Mouse (Mus musculus) cerebellum, adult 2 months (tissue): ENCODE data around the gene Tmed4. TPM values are rescaled to one million over a fixed set of nuclear protein-coding genes. Genes with fewer than 3 reads are reported as not detected.

Experiments used
- DNase-seq, 2 experiments: peaks; one replicate each; pipeline ENCODE4 v3.0.0; 2021
- H3K27ac ChIP-seq: fragments of 200-500 bp; 2 replicates; pipeline ENCODE4 v1.5.1; 2012; ENCODE audit warnings: low read length, control low read depth, inconsistent platforms; ENCODE audit not compliant: insufficient read depth
- H3K27me3 ChIP-seq: fragments of 200-500 bp; 2 replicates; pipeline ENCODE4 v1.6.1; 2012; ENCODE audit warnings: inconsistent platforms, mild to moderate bottlenecking, low read length, moderate library complexity; ENCODE audit not compliant: control insufficient read depth, insufficient read depth
- H3K4me1 ChIP-seq: fragments of 200-500 bp; 2 replicates; pipeline ENCODE4 v1.6.1; 2011; ENCODE audit warnings: low read length; ENCODE audit not compliant: control insufficient read depth, insufficient read depth
- H3K4me3 ChIP-seq: fragments of 200-500 bp; replicated peaks from 2 replicates; pipeline ENCODE3; 2011; ENCODE audit warnings: mild to moderate bottlenecking, low read depth, low read length, control low read depth; ENCODE audit not compliant: insufficient read depth
- CTCF ChIP-seq: fragments of 200-500 bp; IDR thresholded peaks from 2 replicates; pipeline ENCODE4 v1.5.1; 2011; ENCODE audit warnings: low read depth, mild to moderate bottlenecking, control low read depth, low read length, moderate library complexity, borderline replicate concordance; ENCODE audit not compliant: insufficient read depth
- POLR2A ChIP-seq: fragments of 200-500 bp; IDR thresholded peaks from 2 replicates; pipeline ENCODE4 v1.6.1; 2011; ENCODE audit warnings: low read length, control low read depth, borderline replicate concordance; ENCODE audit not compliant: insufficient read depth
- WGBS: fragments of 180-500 bp; shearing (Covaris S2); methylation state at CpG from one replicate; pipeline ENCODE4 v1.1.7; 2018; 5-methylcytosine and 5-hydroxymethylcytosine counted together
- polyA plus RNA-seq: library from polyadenylated mRNA; depleted of rRNA; stranded (reverse); fragments of >200 nt; gene quantifications from 2 replicates; pipeline ENCODE4 v1.2.3, GENCODE M21; 2012; rRNA removed

The Tmed4 gene
- 185 and 188 TPM in 2 replicates for polyA plus RNA-seq

DNA sequence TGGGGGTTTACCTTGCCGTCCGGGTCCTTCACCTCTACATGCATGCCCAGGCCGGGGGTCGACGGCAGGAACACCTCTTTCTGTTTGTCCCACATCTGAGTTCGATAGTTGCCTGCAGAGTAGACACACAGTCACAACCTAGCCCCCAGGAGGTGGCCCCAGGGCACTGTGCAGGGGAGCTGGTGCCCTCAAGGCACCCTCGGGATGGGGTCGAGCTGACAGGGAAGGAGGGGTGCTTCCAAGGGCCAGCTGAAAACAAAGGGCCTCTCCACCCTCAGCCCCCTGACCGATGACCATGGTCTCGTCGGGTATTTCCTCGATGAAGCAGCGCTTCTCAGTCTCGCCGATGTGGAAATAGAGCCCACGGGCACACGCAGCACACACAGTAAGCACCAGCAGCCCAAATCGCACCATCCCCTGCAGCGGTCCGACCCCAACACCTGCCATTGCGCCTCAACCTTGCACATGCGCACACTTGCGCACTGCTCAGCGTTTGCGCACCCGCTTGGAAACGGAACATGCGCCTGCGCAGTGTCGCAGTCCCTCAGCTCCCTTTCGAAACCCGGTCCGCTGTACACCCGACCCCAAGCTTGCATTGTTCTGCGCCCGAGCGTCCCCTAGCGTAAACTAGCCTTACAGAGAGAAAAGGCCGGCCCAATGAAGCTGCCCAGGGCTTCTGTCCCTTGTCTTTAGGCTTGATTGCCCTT, at the start of gene Tmed4:
Tmed4 (minus strand) TSS at position 484 of the 707 bp plus-strand sequence.
- Histone ChIP-seq H3K27me3 (no peaks in the 10 kb centered on the region), H3K27ac (peak within 1 kb of the TSS; percentile 74), H3K4me3 (peak within 1 kb of the TSS; percentile 85), H3K4me1 (peaks cover 2% of the 10 kb centered on the region; the same call in 1 of the 2 replicates)
- TF ChIP-seq CTCF = peak; percentile 67; the same call in 1 of the 2 replicates
- peak; percentile 100 for TF ChIP-seq POLR2A
- WGBS = under 1% methylated on average over 39 of the region's 39 CpGs
- DNase-seq = peak; percentile 99

DNA sequence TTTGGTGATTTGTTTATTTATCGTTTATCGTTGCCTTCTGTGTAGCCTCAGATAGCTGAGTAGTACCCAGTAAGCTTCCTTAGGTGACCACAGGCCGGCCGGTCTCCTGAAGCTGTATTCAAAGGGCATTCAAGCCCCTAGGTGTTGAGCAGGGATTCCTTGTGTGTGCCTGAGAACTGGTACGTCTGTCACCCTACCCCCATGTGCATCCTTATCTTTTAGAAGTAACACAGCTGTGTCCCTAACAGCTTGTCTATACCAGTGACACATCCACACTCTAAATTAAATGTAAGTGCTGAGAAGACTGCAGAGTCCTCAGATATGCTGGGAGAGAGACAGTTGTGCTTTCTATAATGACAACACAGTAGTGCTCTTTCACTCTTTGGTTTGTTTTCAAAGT, 48.7 kb upstream of the Tmed4 start:
- TF ChIP-seq POLR2A (no peak), CTCF (no peak)
- Histone ChIP-seq H3K27me3 (no peaks in the 10 kb centered on the region), H3K4me3 (no peak overlapping the region), H3K27ac (no peak overlapping the region), H3K4me1 (peaks cover 8% of the 10 kb centered on the region; the same call in 1 of the 2 replicates)
- no peak for DNase-seq
- 89% methylated on average over 5 of the region's 5 CpGs for WGBS

DNA sequence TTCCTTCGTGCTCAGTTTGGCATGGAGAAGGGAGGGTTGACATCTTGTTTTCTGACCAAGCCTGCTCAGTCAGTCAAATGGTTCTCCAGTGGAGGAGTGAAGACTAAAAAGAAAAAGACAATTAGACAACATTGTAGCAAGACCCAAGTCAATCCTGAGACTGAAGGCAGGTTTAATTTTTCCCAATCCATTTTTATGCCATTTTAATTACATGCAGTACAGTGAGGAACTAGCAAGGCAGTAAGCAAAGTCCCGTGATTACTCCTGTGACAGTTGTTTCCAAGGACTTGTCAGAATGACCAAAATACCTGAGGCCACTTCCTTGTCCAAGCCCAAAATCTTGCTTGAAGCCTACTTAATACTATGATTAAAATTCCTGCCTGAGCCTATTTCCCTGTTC, 47.4 kb upstream of the Tmed4 start:
- H3K4me1 ChIP-seq = peaks cover 19% of the 10 kb centered on the region; the same call in 1 of the 2 replicates
- no peak for TF ChIP-seq POLR2A
- no peak for TF ChIP-seq CTCF
- 78% methylated on average over 2 of the region's 2 CpGs for WGBS
- H3K4me3 ChIP-seq = no peak overlapping the region
- no peaks in the 10 kb centered on the region for H3K27me3 ChIP-seq
- no peak overlapping the region for H3K27ac ChIP-seq
- no peak for DNase-seq

- 82% methylated on average over 2 of the region's 2 CpGs for WGBS
- TF ChIP-seq POLR2A = no peak
- no peak for TF ChIP-seq CTCF
- DNase-seq = no peak
- no peak overlapping the region for H3K4me3 ChIP-seq
- no peaks in the 10 kb centered on the region for H3K27me3 ChIP-seq
- no peak overlapping the region for H3K27ac ChIP-seq
- peaks cover 21% of the 10 kb centered on the region for H3K4me1 ChIP-seq
Measured at GRCm38 (mm10) chr11:6319374-6319773, 44.7 kb upstream of the Tmed4 start.

GRCm38 (mm10) chr11:6318559-6318958, 43.9 kb upstream of the Tmed4 start:
- Histone ChIP-seq H3K27me3 (no peaks in the 10 kb centered on the region), H3K4me3 (no peak overlapping the region), H3K27ac (no peak overlapping the region), H3K4me1 (peaks cover 21% of the 10 kb centered on the region)
- TF ChIP-seq CTCF (no peak), POLR2A (no peak)
- 36% methylated on average over 5 of the region's 5 CpGs for WGBS
- peak; percentile 57 to 69 for DNase-seq

DNA sequence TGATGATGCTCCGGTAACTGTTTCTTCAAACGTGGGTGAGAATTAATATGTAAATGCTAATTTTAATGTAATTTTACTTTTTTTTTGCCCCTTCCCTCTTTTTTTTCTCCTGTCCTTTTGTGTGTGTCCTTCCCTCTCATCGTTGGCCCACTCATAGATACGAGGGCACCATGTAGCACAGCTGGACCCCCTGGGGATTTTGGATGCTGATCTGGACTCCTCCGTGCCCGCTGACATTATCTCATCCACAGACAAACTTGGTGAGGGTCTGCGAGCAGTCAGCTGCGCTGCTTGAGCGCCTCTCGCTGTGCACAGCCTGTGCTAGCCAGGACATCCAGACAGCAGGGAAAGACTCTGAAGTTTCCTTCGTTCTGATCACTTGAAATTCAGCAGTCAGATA, 42.2 kb upstream of the Tmed4 start:
- WGBS = 31% methylated on average over 11 of the region's 11 CpGs
- no peak for DNase-seq
- Histone ChIP-seq H3K4me1 (peaks cover 21% of the 10 kb centered on the region), H3K27ac (no peak overlapping the region), H3K4me3 (no peak overlapping the region), H3K27me3 (no peaks in the 10 kb centered on the region)
- TF ChIP-seq CTCF (no peak), POLR2A (no peak)

GRCm38 (mm10) chr11:6313874-6314406, 39.3 kb upstream of the Tmed4 start:
- 82% methylated on average over 7 of the region's 7 CpGs for WGBS
- H3K4me1 ChIP-seq = peaks cover 17% of the 10 kb centered on the region
- no peak for DNase-seq
- no peak for TF ChIP-seq POLR2A
- TF ChIP-seq CTCF = no peak
- no peak overlapping the region for H3K27ac ChIP-seq
- no peak overlapping the region for H3K4me3 ChIP-seq
- H3K27me3 ChIP-seq = no peaks in the 10 kb centered on the region

DNA sequence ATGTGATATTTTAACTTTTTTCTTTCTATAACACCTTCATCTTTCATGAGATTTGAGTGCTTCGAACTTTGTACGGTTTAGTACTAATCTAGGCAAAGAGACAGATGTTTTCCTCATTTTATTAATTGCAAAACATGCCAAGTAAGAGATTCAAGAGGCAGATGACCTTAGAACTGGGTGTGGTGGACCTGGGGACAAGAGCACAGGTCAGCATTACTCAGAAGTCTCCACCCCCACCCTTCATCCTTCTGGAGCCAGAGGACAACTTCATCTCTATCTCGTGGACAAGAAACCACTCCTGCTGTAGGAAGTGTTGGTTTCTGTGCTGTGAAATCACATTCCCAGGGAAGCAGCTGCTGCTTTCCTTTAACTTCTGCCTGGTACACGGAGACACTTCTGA, 33.5 kb upstream of the Tmed4 start:
- DNase-seq = no peak
- Histone ChIP-seq H3K27me3 (no peaks in the 10 kb centered on the region), H3K4me3 (no peak overlapping the region), H3K27ac (no peak overlapping the region), H3K4me1 (peaks cover 4% of the 10 kb centered on the region; the same call in 1 of the 2 replicates)
- TF ChIP-seq POLR2A = no peak
- TF ChIP-seq CTCF = no peak
- WGBS = 88% methylated on average over 4 of the region's 4 CpGs
